Mouse (Mus musculus) hindbrain, embryonic 16.5 days (tissue): ENCODE measurements at regions not wholly inside any gene's neighbourhood (a gene's known extent, or its start where the extent isn't known, plus 50 kb on each side); places are given as distances from the start of the nearest gene placed in this dataset.

Experiments used
- ATAC-seq: fragments of 200-750 bp; cut with Nextera tagmentation; 2 replicates; pipeline ENCODE4 v1.8.0; 2017; ENCODE audit warnings: moderate TSS enrichment, moderate library complexity
- H3K27ac ChIP-seq: fragments of 300-500 bp; sonication (generic); 2 replicates; pipeline ENCODE4 v1.5.1; 2014; ENCODE audit warnings: low read depth, mild to moderate bottlenecking, control low read depth, low read length, moderate library complexity
- H3K27me3 ChIP-seq: fragments of 300-500 bp; sonication (generic); replicated peaks from 2 replicates; pipeline ENCODE4 v1.6.1; 2014; ENCODE audit warnings: low read length; ENCODE audit not compliant: control insufficient read depth, insufficient read depth
- H3K36me3 ChIP-seq: fragments of 300-500 bp; sonication (generic); 2 replicates; pipeline ENCODE4 v1.6.1; 2014; ENCODE audit warnings: mild to moderate bottlenecking, low read length, moderate library complexity, mixed read lengths; ENCODE audit not compliant: control insufficient read depth, insufficient read depth
- H3K4me1 ChIP-seq: fragments of 300-500 bp; sonication (generic); 2 replicates; pipeline ENCODE4 v1.6.1; 2014; ENCODE audit warnings: low read depth, low read length; ENCODE audit not compliant: control insufficient read depth, insufficient read depth
- H3K4me2 ChIP-seq: fragments of 300-500 bp; sonication (generic); 2 replicates; pipeline ENCODE4 v1.6.1; 2014; ENCODE audit warnings: mild to moderate bottlenecking, low read length, control low read depth, moderate library complexity
- H3K4me3 ChIP-seq: fragments of 300-500 bp; sonication (generic); 2 replicates; pipeline ENCODE4 v1.5.1; 2014; ENCODE audit warnings: mild to moderate bottlenecking, low read length, control low read depth, moderate library complexity
- H3K9ac ChIP-seq: fragments of 300-500 bp; sonication (generic); 2 replicates; pipeline ENCODE4 v1.6.1; 2014; ENCODE audit warnings: low read depth, mild to moderate bottlenecking, control low read depth, low read length, moderate library complexity
- H3K9me3 ChIP-seq: fragments of 300-500 bp; sonication (generic); 2 replicates; pipeline ENCODE4 v1.6.1; 2014; ENCODE audit warnings: mild to moderate bottlenecking, low read length, moderate library complexity; ENCODE audit not compliant: control insufficient read depth
- WGBS: fragments of 180-500 bp; shearing (Covaris S2); extraction: QIAGEN DNeasy Blood & Tissue Kit; methylation state at CpG from one replicate; pipeline ENCODE4 v1.1.7; 2014; 5-methylcytosine and 5-hydroxymethylcytosine counted together

DNA sequence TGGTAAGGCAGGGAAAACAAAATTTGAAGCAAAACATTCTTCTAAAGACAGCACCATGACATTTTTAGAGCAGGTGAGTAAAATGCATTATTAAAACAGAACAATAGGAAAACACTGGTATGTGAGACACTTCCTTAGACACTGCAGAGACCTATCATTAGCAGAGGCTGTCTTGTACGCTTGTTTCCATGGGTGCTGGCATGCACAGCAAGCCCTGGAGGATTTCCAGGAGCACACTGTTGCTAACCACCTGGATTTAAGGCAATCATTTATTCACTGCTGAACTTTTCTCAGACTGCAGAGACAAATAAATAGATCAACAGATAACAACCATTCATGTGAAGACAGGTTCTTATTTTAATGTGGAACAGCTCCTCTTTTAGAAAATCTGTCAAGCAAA, 127.7 kb downstream of the Pros1 start:
- Histone ChIP-seq H3K4me2 (no peak overlapping the region), H3K4me1 (no peaks in the 10 kb centered on the region), H3K27me3 (no peaks in the 10 kb centered on the region), H3K9me3 (no peaks in the 10 kb centered on the region), H3K9ac (no peak overlapping the region), H3K36me3 (no peaks in the 10 kb centered on the region), H3K4me3 (no peak overlapping the region), H3K27ac (no peak overlapping the region)
- no peak for ATAC-seq
- 52% methylated on average over 1 of the region's 1 CpGs for WGBS

DNA sequence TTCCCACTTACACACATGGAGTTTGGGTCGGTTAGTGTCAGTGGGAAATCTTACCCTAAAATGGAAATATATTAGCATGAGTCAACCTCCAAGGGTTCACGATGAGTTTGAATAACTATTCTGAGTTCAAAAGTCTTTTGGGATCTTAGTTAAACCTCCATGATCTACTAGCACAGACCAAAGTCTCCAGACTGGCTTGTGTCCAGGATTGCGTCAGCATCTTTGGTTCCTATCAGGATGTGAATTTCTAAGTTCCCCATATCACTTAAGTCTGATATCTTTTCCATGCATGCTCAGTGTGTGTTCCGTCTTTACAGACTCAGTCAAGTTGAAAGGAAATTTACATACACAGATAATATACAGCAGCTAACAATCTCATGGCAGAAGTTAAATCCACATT, 128.5 kb downstream of the Pros1 start:
- Histone ChIP-seq H3K27me3 (no peaks in the 10 kb centered on the region), H3K9me3 (no peaks in the 10 kb centered on the region), H3K4me3 (no peak overlapping the region), H3K4me1 (no peaks in the 10 kb centered on the region), H3K27ac (no peak overlapping the region), H3K9ac (no peak overlapping the region), H3K4me2 (no peak overlapping the region), H3K36me3 (no peaks in the 10 kb centered on the region)
- WGBS: 78% methylated on average over 4 of the region's 4 CpGs
- ATAC-seq: no peak

DNA sequence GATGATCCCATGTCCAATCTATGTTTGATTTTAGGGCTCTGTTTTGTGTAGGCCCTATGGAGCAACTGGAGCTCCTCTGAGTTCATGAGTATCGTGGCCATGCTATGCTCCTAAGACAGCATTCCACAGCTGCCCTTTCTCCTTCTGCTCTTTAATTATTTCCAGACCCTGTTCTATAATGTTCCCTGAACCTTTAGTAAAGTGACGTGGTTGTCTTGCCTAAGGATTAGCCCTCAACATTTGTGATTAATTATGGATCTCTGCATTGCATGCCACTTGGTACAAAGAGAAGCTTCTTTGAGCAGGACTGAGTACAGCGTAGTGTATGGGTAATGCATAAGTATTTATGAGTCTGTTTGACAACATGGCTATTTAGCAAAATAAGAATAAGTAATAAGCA, 141.4 kb downstream of the Pros1 start:
- 84% methylated on average over 3 of the region's 3 CpGs for WGBS
- H3K9ac ChIP-seq: no peak overlapping the region
- ATAC-seq: no peak

GRCm38 (mm10) chr16:63011151-63011734, 157.1 kb downstream of the Pros1 start:
- H3K4me2 ChIP-seq: no peak overlapping the region
- H3K27ac ChIP-seq: no peak overlapping the region
- no peak overlapping the region for H3K9ac ChIP-seq
- no peaks in the 10 kb centered on the region for H3K36me3 ChIP-seq
- WGBS: 20% methylated on average over 4 of the region's 4 CpGs
- H3K4me1 ChIP-seq: no peaks in the 10 kb centered on the region
- H3K27me3 ChIP-seq: no peaks in the 10 kb centered on the region
- no peaks in the 10 kb centered on the region for H3K9me3 ChIP-seq
- no peak for ATAC-seq
- no peak overlapping the region for H3K4me3 ChIP-seq

More for the DNA sequence above, 141.4 kb downstream of the Pros1 start:
- no peaks in the 10 kb centered on the region for H3K27me3 ChIP-seq
- no peak overlapping the region for H3K4me3 ChIP-seq
- H3K4me2 ChIP-seq: no peak overlapping the region
- no peaks in the 10 kb centered on the region for H3K9me3 ChIP-seq
- H3K4me1 ChIP-seq: no peaks in the 10 kb centered on the region
- no peak overlapping the region for H3K27ac ChIP-seq
- no peaks in the 10 kb centered on the region for H3K36me3 ChIP-seq

- H3K9ac ChIP-seq: no peak overlapping the region
- H3K9me3 ChIP-seq: no peaks in the 10 kb centered on the region
- WGBS: 35% methylated on average over 7 of the region's 7 CpGs
- H3K4me1 ChIP-seq: no peaks in the 10 kb centered on the region
- H3K27ac ChIP-seq: no peak overlapping the region
- H3K27me3 ChIP-seq: no peaks in the 10 kb centered on the region
- H3K4me3 ChIP-seq: no peak overlapping the region
- ATAC-seq: no peak
- H3K36me3 ChIP-seq: no peaks in the 10 kb centered on the region
- no peak overlapping the region for H3K4me2 ChIP-seq
Measured at GRCm38 (mm10) chr16:63014453-63014852, 160.3 kb downstream of the Pros1 start.

- H3K4me1 ChIP-seq: no peaks in the 10 kb centered on the region
- H3K27me3 ChIP-seq: no peaks in the 10 kb centered on the region
- no peak overlapping the region for H3K4me2 ChIP-seq
- WGBS: 33% methylated on average over 1 of the region's 1 CpGs
- H3K27ac ChIP-seq: no peak overlapping the region
- H3K9ac ChIP-seq: no peak overlapping the region
- no peaks in the 10 kb centered on the region for H3K9me3 ChIP-seq
- H3K36me3 ChIP-seq: no peaks in the 10 kb centered on the region
- H3K4me3 ChIP-seq: no peak overlapping the region
- 0 out of 2 replicates have a peak, but pooled peaks have one; percentile 45 for ATAC-seq
Measured at GRCm38 (mm10) chr16:63016144-63016543, 162.0 kb downstream of the Pros1 start.

DNA sequence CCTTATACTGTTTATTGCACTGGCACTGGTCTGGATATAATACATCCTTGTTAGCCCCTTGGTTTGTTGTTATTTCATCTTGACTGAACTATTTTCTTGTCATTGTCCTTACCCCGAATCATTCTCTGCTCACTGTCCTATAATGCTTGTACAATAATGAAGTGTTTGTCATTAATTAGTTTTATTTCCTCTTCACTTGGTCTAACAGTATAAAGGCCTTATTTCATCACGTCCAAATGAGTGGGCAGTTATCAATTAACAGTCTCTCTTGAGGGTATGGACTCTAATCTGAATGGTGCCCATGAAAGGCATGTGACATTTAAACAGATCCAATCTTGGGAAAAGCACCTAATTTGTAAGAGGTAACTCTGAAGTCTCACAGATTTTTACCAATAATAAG, 162.6 kb downstream of the Pros1 start:
- H3K9me3 ChIP-seq: no peaks in the 10 kb centered on the region
- no peak overlapping the region for H3K9ac ChIP-seq
- ATAC-seq: no peak
- H3K4me1 ChIP-seq: no peaks in the 10 kb centered on the region
- no peak overlapping the region for H3K4me2 ChIP-seq
- 49% methylated on average over 2 of the region's 2 CpGs for WGBS
- H3K27me3 ChIP-seq: no peaks in the 10 kb centered on the region
- no peak overlapping the region for H3K27ac ChIP-seq
- H3K36me3 ChIP-seq: no peaks in the 10 kb centered on the region
- no peak overlapping the region for H3K4me3 ChIP-seq

DNA sequence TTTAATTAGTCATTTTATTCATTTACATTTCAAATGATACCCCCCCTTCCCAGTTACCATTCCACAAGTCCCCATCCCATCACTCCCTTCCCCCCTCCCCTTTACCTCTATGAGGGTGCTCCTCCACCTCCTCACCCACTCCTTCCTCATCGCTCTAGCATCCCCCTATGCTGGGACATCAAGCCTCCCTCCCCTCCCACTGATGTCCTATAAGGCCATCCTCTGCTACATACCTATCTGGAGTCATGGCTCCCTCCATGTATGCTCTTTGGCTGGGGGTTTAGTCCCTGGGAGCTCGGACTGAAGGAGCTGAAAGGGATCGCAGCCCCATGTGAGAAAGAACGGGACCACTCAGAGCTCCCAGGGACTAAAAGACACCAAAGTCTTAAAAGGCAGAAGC, 176.3 kb downstream of the Pros1 start:
- Histone ChIP-seq H3K27ac (no peak overlapping the region), H3K9me3 (no peaks in the 10 kb centered on the region), H3K4me2 (no peak overlapping the region), H3K9ac (no peak overlapping the region), H3K4me3 (no peak overlapping the region), H3K4me1 (no peaks in the 10 kb centered on the region), H3K27me3 (no peaks in the 10 kb centered on the region), H3K36me3 (no peaks in the 10 kb centered on the region)
- ATAC-seq: no peak
- 69% methylated on average over 4 of the region's 4 CpGs for WGBS

GRCm38 (mm10) chr16:63031035-63031434, 176.9 kb downstream of the Pros1 start:
- peak; percentile 45; the same call in 1 of the 2 replicates for ATAC-seq
- no peak overlapping the region for H3K27ac ChIP-seq
- H3K36me3 ChIP-seq: no peaks in the 10 kb centered on the region
- no peaks in the 10 kb centered on the region for H3K4me1 ChIP-seq
- no peaks in the 10 kb centered on the region for H3K9me3 ChIP-seq
- H3K27me3 ChIP-seq: no peaks in the 10 kb centered on the region
- no peak overlapping the region for H3K4me3 ChIP-seq
- H3K4me2 ChIP-seq: no peak overlapping the region
- no peak overlapping the region for H3K9ac ChIP-seq
- 10% methylated on average over 5 of the region's 5 CpGs for WGBS

DNA sequence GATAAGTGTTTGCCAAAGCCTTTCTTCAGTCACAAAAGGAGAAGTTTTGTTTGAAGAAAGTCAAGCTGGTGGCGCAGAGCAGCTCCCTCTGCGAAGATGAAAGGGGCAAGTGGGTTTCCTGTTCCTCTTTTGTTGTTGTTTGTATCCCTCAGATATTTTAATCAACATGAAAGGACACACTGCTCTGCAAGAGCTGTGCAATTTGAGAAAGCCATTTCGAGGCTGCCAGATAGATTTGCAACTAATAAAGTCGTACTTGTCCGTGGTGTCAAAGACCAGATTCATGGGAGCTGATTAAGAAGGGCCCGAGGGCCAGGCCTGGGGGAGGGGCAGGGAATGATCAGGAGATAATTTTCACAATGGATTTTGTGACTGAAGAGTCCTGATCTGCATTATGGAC, 177.7 kb downstream of the Pros1 start:
- Histone ChIP-seq H3K4me1 (no peaks in the 10 kb centered on the region), H3K4me3 (no peak overlapping the region), H3K27me3 (no peaks in the 10 kb centered on the region), H3K9ac (no peak overlapping the region), H3K9me3 (no peaks in the 10 kb centered on the region), H3K4me2 (no peak overlapping the region), H3K27ac (no peak overlapping the region), H3K36me3 (no peaks in the 10 kb centered on the region)
- WGBS: 21% methylated on average over 6 of the region's 6 CpGs
- ATAC-seq: peak; percentile 40; the same call in 1 of the 2 replicates
